Mouse (Mus musculus) liver, embryonic 15.5 days (tissue): Measurements from ENCODE around the gene Adam8. TPM values are rescaled to one million over a fixed set of nuclear protein-coding genes. Genes with fewer than 3 reads are reported as not detected.

Source experiments
- ATAC-seq: fragments of 200-750 bp; cut with Nextera tagmentation; 2 replicates; pipeline ENCODE4 v1.8.0; 2017; ENCODE audit warnings: moderate number of reproducible peaks, mild to moderate bottlenecking, moderate library complexity; ENCODE audit not compliant: insufficient read depth
- H3K27ac ChIP-seq: fragments of 300-500 bp; sonication (generic); replicated peaks from 2 replicates; pipeline ENCODE4 v1.5.1; 2015; ENCODE audit warnings: mild to moderate bottlenecking, inconsistent platforms
- H3K27me3 ChIP-seq: fragments of 300-500 bp; sonication (generic); 2 replicates; pipeline ENCODE4 v1.6.1; 2015; ENCODE audit warnings: mild to moderate bottlenecking, inconsistent platforms
- H3K36me3 ChIP-seq: fragments of 300-500 bp; sonication (generic); replicated peaks from 2 replicates; pipeline ENCODE4 v1.6.1; 2015; ENCODE audit warnings: moderate library complexity, mild to moderate bottlenecking, inconsistent platforms
- H3K4me1 ChIP-seq: fragments of 300-500 bp; sonication (generic); replicated peaks from 2 replicates; pipeline ENCODE4 v1.6.1; 2015; ENCODE audit warnings: inconsistent platforms
- H3K4me2 ChIP-seq: fragments of 300-500 bp; sonication (generic); 2 replicates; pipeline ENCODE4 v1.6.1; 2015; ENCODE audit warnings: moderate library complexity, mild to moderate bottlenecking, inconsistent platforms
- H3K4me3 ChIP-seq: fragments of 300-500 bp; sonication (generic); replicated peaks from 2 replicates; pipeline ENCODE4 v1.5.1; 2015; ENCODE audit warnings: mild to moderate bottlenecking, inconsistent platforms
- H3K9ac ChIP-seq: fragments of 300-500 bp; sonication (generic); 2 replicates; pipeline ENCODE4 v1.6.1; 2015; ENCODE audit warnings: moderate library complexity, mild to moderate bottlenecking, inconsistent platforms
- H3K9me3 ChIP-seq: fragments of 300-500 bp; sonication (generic); replicated peaks from 2 replicates; pipeline ENCODE4 v1.6.1; 2016; ENCODE audit warnings: inconsistent platforms
- WGBS: fragments of 180-500 bp; shearing (Covaris S2); methylation state at CpG from one replicate; pipeline ENCODE4 v1.1.7; 2015; ENCODE audit warnings: mixed read lengths; ENCODE audit not compliant: insufficient replicate concordance; 5-methylcytosine and 5-hydroxymethylcytosine counted together
- polyA plus RNA-seq: library from polyadenylated mRNA; unstranded; fragments of >200 nt; fragmentation: Nextera tagmentation; extraction: Ambion mirVana; gene quantifications from 2 replicates; pipeline ENCODE4 v1.2.1, GENCODE M21; 2015

The Adam8 gene
- polyA plus RNA-seq, 1 experiment from 2014 or later: 1.1 TPM

DNA sequence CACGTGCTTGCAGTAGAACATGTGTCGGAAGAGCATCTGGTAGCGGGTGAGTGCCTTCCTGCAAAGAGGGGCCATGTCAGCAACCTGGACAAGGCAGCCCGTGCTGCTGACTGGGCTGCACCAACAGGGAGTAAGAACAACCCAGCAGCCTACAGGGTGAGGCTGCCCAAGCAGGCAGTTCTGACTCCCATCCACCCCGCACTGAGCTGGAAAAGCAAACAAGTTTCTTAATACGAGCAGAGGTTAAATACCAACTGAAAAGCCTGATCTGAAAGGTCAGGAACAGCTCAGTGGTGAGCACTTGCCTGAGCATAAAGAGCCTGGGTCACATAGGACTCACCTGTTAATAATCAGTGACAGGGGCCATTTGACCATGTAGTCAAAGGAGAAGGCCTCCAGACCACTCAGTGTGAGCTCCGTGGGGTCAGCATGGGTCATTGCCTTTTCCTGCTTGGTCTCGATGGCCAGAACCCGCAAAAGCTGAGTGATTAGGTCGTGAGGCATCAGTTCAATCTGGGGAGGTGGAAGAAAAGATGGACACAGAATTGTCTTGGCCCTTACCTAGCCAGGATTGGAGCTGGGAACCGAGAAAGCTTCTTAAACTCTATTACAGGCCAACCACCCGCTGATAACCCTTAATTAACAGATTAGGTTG lies 8.9 kb upstream of the Adam8 start:
- peak; percentile 66 for ATAC-seq

DNA sequence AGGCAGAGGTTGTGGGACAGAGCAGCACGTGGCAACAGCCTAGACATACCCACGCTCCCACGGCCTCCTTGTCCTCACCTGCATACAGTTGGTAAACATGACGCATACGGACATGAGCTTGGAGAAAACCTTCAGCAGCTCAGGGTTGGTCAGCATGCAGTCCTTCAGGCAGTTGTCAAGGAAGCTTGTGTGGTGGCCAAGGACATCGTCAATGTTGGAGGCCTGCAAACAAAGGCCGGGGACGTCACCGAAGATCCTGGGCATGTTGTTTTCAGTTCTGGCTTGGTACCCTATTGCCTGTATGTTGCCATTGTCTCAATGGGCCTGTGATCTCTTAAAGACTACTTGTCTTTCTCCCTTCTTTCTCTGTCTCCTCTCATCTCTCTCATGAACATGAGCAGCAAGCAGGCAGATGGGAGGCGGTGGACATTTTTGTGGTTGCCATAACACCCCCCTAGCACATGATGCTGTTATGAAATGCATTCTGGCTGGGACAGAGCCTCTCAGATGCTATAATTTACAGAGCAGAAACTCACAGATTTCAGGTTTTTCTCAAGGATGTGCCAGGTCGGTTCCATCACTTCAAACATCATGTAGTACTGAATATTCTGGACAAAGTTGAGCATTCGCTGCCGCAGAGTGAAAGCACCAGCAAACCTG lies 6.5 kb upstream of the Adam8 start:
- H3K9ac ChIP-seq: no peak overlapping the region
- H3K27ac ChIP-seq: no peak overlapping the region
- H3K4me3 ChIP-seq: no peak overlapping the region
- H3K9me3 ChIP-seq: no peaks in the 10 kb centered on the region
- 82% methylated on average over 13 of the region's 13 CpGs for WGBS
- no peak overlapping the region for H3K4me2 ChIP-seq
- H3K4me1 ChIP-seq: no peaks in the 10 kb centered on the region; the same call in 1 of the 2 replicates
- no peaks in the 10 kb centered on the region for H3K27me3 ChIP-seq
- peaks cover 85% of the 10 kb centered on the region for H3K36me3 ChIP-seq
- ATAC-seq: no peak

More for the DNA sequence above, 8.9 kb upstream of the Adam8 start:
- Histone ChIP-seq H3K36me3 (peaks cover 95% of the 10 kb centered on the region), H3K4me2 (no peak overlapping the region), H3K4me3 (no peak overlapping the region), H3K4me1 (no peaks in the 10 kb centered on the region; the same call in 1 of the 2 replicates), H3K27ac (no peak overlapping the region), H3K9me3 (no peaks in the 10 kb centered on the region), H3K9ac (no peak overlapping the region), H3K27me3 (no peaks in the 10 kb centered on the region)
- 76% methylated on average over 12 of the region's 12 CpGs for WGBS

DNA sequence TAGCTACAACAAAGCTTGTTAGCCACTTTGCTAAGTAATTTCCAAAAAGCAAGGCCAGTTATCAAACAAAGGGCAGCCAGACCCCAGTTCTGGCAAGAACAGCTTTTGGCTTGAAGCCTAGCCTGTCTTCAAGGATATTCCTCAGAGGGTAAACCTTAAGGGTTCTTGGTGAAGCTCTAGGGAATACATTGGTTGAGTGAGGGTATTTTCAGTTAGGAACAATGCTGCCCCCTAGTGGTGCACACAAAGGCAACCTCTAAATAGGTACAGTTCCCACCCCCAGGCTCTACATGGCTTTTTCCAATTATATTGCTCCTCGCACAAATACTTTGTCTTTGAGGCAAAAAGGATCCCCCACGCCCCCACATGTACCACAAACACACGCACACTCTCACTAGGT lies 2.3 kb upstream of the Adam8 start:
- Histone ChIP-seq H3K36me3 (peaks cover 48% of the 10 kb centered on the region), H3K27me3 (no peaks in the 10 kb centered on the region), H3K4me1 (0 out of 2 replicates have a peak, but pooled peaks cover 5% of the 10 kb centered on the region), H3K9ac (no peak overlapping the region), H3K27ac (no peak overlapping the region), H3K4me2 (no peak overlapping the region), H3K4me3 (no peak overlapping the region), H3K9me3 (no peaks in the 10 kb centered on the region)
- 25% methylated on average over 3 of the region's 3 CpGs for whole genome bisulfite sequencing
- no peak for ATAC-seq

DNA sequence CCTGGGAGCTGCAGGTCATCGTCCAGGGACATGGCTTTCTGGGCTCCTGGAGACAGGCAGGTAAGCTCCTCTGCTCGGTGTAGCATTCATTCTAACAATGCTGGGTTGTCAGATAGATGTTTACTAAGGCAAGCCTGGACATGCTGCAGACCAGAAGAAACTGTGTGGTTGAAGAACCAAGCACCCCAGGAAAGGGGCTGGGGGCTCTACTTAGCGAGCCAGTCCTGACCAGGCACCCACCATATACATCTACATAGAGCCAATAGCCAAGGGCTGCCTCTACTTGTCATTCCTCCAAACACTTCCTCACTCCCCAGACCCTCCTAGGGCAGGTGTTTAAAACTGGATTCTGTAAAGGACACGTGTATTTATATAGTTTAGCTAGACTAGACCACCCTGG lies 1.8 kb upstream of the Adam8 start:
- H3K4me1 ChIP-seq: 0 out of 2 replicates have a peak, but pooled peaks cover 5% of the 10 kb centered on the region
- ATAC-seq: no peak
- 59% methylated on average over 4 of the region's 4 CpGs for WGBS

DNA sequence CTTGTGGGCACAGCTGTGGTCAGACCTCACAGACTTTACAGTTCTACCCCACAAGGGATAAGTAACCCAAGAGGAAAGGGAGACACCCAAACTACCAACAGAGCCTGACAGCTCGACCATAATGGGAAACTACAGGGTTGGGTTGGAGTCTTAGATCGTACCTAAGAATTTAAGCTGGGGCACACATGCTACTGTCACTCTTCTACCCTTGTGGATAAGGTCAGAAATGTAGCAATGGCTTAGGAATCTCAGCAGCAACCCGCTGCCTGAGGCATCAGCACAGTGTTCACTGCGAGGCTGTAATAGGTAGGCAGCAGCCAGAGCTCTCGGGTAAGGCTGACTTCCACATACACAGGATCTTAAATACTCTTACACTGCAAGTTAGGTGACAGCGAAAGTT lies 1.2 kb upstream of the Adam8 start:
- H3K27ac ChIP-seq: no peak overlapping the region
- H3K4me1 ChIP-seq: 0 out of 2 replicates have a peak, but pooled peaks cover 5% of the 10 kb centered on the region
- 74% methylated on average over 6 of the region's 6 CpGs for WGBS
- H3K9me3 ChIP-seq: no peaks in the 10 kb centered on the region
- H3K9ac ChIP-seq: no peak overlapping the region
- H3K36me3 ChIP-seq: peaks cover 36% of the 10 kb centered on the region
- no peak overlapping the region for H3K4me2 ChIP-seq
- no peak overlapping the region for H3K4me3 ChIP-seq
- no peak for ATAC-seq
- no peaks in the 10 kb centered on the region for H3K27me3 ChIP-seq

More for the DNA sequence above, 1.8 kb upstream of the Adam8 start:
- Histone ChIP-seq H3K9me3 (no peaks in the 10 kb centered on the region), H3K9ac (no peak overlapping the region), H3K36me3 (peaks cover 43% of the 10 kb centered on the region), H3K4me3 (no peak overlapping the region), H3K4me2 (no peak overlapping the region), H3K27ac (no peak overlapping the region), H3K27me3 (no peaks in the 10 kb centered on the region)

DNA sequence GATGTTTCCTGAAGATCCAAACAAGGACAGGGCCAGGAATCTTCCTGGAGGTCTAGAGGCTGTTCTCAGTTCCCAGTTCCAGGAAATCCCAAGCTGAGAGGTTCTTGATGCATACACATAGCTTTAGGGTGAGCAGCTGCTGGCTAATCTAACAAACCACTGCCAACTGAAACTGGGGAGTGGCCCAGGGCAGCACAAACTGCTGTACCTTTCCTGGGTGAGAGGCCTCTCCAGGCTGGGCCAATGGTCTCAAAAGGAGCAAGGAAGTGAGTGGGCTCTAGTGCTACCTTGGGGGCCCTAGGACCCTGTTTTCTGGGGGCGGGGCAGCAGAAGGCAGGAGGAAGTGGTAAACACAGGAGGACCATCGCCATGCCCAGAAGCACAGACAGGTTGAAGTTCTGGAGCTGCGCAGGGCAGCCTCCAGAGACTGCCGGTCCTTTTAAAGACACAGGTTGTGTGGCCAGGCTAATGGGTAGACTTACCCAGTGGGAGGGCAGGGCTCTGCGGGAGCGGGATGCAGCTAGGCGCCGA lies 1.4 kb downstream of the Adam8 start:
- no peak overlapping the region for H3K27ac ChIP-seq
- WGBS: 52% methylated on average over 8 of the region's 8 CpGs
- H3K27me3 ChIP-seq: no peaks in the 10 kb centered on the region
- no peak overlapping the region for H3K4me3 ChIP-seq
- ATAC-seq: no peak
- no peaks in the 10 kb centered on the region for H3K9me3 ChIP-seq
- peaks cover 10% of the 10 kb centered on the region for H3K36me3 ChIP-seq
- H3K4me1 ChIP-seq: 0 out of 2 replicates have a peak, but pooled peaks cover 5% of the 10 kb centered on the region
- H3K9ac ChIP-seq: no peak overlapping the region
- H3K4me2 ChIP-seq: no peak overlapping the region

DNA sequence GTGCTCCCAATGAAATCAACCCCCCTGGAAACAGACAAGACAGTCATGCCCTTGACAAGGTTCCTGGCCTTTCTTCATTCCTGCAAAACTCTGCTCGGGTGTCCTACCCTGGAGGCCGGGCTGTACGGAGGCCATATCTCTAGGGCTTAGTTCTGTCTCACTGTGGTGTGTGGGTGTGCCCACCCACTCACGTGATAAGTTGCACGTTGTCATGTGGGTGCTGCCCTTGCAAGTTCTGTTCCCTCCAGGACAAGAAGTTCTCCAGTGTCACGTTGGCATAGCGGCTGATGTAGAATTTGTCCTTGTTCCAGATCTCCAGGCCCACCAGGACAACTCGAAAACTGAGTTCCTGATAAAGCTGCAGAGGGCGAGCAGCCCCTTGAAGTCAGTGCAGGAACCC lies 4.1 kb downstream of the Adam8 start:
- WGBS: 48% methylated on average over 9 of the region's 9 CpGs
- no peak overlapping the region for H3K27ac ChIP-seq

DNA sequence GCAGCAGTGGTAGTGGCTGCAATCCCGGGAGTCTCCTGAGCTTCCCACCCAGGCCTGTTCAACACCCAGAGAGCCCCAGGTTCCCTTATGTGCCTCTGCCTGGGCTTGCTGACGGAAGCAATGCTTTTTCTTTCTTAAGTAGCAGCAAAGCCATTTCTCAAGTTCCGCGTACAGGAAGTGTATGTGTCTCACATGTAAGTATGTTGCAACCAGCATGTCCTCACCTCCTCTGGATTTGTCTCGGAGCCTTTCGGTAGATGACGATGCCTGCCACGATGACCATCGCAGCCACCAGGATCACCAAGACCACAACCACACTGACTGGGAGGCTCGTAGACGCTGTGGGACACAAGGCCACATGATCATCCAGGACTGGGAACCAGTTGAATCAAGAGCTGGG lies 7.9 kb downstream of the Adam8 start:
- ATAC-seq: no peak
- no peak overlapping the region for H3K4me3 ChIP-seq
- peak overlapping the region; percentile 41; the same call in 1 of the 2 replicates for H3K27ac ChIP-seq
- H3K9ac ChIP-seq: no peak overlapping the region
- 73% methylated on average over 11 of the region's 11 CpGs for WGBS
- H3K36me3 ChIP-seq: no peaks in the 10 kb centered on the region
- no peaks in the 10 kb centered on the region for H3K4me1 ChIP-seq
- H3K4me2 ChIP-seq: no peak overlapping the region
- no peaks in the 10 kb centered on the region for H3K27me3 ChIP-seq
- H3K9me3 ChIP-seq: no peaks in the 10 kb centered on the region

More for the DNA sequence above, 4.1 kb downstream of the Adam8 start:
- H3K9ac ChIP-seq: no peak overlapping the region
- no peaks in the 10 kb centered on the region for H3K27me3 ChIP-seq
- no peaks in the 10 kb centered on the region for H3K36me3 ChIP-seq
- no peak overlapping the region for H3K4me2 ChIP-seq
- H3K4me3 ChIP-seq: no peak overlapping the region
- 0 out of 2 replicates have a peak, but pooled peaks cover 5% of the 10 kb centered on the region for H3K4me1 ChIP-seq
- no peaks in the 10 kb centered on the region for H3K9me3 ChIP-seq
- ATAC-seq: no peak

DNA sequence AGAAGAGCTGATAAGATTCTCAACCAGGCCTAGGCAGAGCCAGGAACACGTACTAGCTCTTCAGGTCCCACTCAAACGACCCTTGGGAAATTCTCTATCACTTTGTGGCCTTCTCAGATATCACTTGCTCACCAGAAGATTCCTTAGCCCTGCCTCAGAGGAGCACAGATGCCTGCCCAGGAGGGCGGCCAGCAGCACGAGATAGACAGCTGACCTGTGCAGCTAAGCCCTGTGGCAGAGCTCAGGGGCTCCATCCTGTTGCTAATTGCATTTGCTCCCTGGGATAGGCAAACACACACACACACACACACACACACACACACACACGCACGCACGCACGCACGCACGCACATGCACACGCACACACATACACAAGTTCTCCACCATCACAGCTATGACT lies 10.3 kb downstream of the Adam8 start:
- H3K36me3 ChIP-seq: no peaks in the 10 kb centered on the region
- H3K27me3 ChIP-seq: peaks cover 10% of the 10 kb centered on the region
- H3K27ac ChIP-seq: no peak overlapping the region
- no peaks in the 10 kb centered on the region for H3K9me3 ChIP-seq
- ATAC-seq: no peak
- H3K4me2 ChIP-seq: no peak overlapping the region
- no peak overlapping the region for H3K9ac ChIP-seq
- H3K4me3 ChIP-seq: no peak overlapping the region
- H3K4me1 ChIP-seq: peaks cover 13% of the 10 kb centered on the region
- 77% methylated on average over 11 of the region's 11 CpGs for WGBS

DNA sequence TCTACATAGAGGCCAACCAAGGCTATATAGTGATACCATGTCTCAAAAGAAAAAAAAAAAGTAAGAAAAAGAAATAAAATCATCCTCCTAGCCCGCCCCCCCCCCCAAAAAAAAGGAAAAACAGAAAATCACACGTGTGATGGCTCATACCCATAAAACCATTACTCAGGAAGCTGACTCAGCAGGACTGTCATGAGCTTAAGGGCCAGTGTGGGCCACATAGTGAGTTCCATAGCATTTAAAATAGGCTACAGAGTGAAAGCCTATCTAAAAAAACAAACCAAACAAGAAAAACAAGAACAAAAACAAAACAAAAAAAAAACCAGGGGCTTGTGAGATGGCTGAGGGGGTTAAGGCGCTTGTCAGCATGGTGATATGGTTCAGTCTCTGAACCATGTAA lies 11.6 kb downstream of the Adam8 start:
- H3K36me3 ChIP-seq: no peaks in the 10 kb centered on the region
- peaks cover 13% of the 10 kb centered on the region for H3K4me1 ChIP-seq

DNA sequence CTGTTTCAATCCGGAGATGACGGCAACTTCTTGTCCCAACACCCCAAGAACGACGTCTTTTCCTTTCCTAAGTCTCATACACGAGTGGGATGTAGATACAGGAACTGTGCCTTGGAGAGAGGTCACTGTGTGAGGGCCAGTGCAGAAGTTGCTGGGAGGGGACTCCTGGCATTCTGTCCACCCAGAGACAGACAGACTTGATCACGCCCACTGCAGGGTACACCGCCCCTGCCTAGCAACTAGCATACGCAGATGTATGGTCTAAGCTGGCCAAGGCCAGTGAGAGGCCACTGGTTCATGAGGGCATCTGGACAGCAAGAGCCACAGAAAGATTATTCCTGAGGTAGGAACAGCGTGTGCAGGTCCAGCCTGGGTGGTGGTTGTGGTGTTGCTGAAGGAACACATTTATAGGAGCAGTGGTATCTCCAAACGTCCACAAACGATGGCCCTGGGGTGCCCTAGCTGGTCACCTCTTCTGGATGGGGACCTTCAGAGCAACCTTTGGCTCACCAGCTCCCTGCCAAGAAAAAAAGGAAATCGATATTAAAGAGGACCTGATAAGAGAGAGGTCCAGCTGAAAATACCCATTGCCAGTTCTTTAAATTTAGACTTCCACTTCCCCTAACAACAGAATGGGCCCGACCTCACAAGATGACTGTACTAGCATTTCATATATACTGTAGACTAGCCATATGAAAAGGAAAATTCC lies 13.2 kb downstream of the Adam8 start:
- Histone ChIP-seq H3K36me3 (no peaks in the 10 kb centered on the region), H3K27ac (no peak overlapping the region), H3K27me3 (peaks cover 18% of the 10 kb centered on the region), H3K9ac (no peak overlapping the region), H3K9me3 (no peaks in the 10 kb centered on the region), H3K4me2 (peak overlapping the region; percentile 75), H3K4me3 (peak overlapping the region; percentile 56; the same call in 1 of the 2 replicates), H3K4me1 (peaks cover 13% of the 10 kb centered on the region)
- ATAC-seq: peak; percentile 43
- WGBS: 27% methylated on average over 13 of the region's 13 CpGs

More for the DNA sequence above, 11.6 kb downstream of the Adam8 start:
- Histone ChIP-seq H3K9ac (no peak overlapping the region), H3K4me3 (no peak overlapping the region), H3K27ac (no peak overlapping the region), H3K4me2 (no peak overlapping the region), H3K9me3 (no peaks in the 10 kb centered on the region), H3K27me3 (peaks cover 18% of the 10 kb centered on the region)
- 28% methylated on average over 3 of the region's 3 CpGs for WGBS
- ATAC-seq: no peak
